Mouse (Mus musculus): ENCODE measurements around the gene Bcat1.
A peak's percentile ranks its signal among the peaks of the same experiment; 100 is the strongest.

Gene Bcat1

GRCm38 (mm10) chr6:145011141-145011540 is 64.8 kb downstream of the Bcat1 start:
- no peak for DNase-seq (ENCODE audit: low read depth, low spot score)

DNA sequence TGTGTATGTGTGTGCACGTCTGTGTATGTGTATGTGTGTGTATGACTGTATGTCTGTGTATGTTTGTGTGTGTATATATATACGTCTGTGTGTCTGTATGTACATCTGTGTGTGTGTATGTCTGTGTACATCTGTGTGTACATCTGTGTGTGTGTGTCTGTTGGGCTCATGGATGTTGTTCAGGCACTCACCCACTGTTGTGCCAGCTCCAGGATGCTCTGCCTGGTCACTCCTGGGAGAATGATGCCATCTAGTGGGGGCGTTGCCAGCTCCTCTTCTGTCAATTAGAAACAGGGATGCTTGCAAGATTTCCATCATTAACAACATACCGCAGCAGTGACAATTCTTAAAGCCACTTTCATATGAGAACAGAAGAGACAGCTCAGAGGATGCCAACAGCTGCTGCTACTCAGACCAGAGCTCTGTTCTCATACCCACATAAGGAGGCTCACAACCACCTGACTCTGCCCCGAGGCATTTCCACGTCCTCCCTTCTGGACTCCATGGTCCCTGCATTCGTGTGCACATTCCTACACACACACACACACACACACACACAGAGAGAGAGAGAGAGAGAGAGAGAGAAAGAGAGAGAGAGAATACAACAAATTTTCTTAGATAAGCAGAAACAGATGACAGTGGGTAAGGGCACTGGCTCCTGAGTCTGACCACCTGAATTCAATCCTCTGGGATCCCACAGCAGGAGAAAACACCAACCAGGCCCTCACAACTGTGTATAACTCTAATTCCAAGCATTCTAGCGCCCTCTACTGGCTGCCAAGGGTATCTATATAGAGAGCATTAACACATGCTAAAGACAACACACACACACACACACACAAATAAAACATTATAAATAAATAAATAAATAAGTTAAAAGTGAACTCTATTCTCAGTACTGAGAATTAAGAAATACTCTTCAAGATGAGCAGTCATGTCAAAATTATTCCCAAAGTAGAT is 65.8 kb downstream of the Bcat1 start:
- peak; percentile 20 for DNase-seq (ENCODE audit: low read depth, low spot score)

GRCm38 (mm10) chr6:145003459-145003858 is 72.5 kb downstream of the Bcat1 start:
- DNase-seq (ENCODE audit: low read depth, low spot score): no peak

DNA sequence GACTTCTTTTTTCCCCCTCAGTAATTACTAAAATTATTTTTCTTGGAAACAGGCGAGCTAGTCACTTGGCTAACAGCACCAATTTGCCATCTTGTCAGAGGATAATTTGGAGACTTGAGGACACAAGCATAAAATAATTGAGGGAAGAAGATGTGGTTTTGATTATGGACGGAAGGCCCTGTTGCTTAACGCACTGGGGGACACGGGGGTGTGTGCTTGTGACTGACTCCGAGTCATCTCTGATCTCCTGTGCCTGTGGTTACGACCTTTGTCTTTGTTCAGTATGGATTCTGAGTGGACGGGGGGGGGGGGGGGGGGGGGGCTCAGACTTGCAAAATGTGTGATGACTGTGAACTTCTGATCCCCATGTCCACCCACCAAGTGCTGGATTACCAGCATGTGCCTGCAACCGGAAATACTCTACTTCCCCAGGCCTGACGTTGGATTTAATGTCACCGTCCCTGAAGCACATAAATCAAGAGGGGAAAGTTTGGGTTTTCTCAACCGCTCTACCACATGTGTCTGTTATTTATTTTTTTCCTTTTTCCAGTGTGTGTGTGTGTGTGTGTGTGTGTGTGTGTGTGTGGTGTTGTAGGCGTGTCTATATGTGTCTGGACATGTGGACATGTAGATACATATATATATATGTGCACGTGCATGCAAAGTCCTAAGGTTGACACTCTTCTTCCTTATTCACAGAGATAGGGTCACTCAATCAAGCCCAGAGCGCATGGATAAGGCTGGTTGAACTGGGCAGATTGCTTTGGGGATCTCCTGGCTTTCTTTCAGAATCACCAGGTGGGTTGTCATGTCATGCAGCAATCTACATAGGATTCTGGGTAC is 73.7 kb downstream of the Bcat1 start:
- DNase-seq (ENCODE audit: low read depth, low spot score): no peak

- no peak for DNase-seq (ENCODE audit: low read depth, low spot score)
Measured at GRCm38 (mm10) chr6:145001493-145001892, 74.5 kb downstream of the Bcat1 start.

DNA sequence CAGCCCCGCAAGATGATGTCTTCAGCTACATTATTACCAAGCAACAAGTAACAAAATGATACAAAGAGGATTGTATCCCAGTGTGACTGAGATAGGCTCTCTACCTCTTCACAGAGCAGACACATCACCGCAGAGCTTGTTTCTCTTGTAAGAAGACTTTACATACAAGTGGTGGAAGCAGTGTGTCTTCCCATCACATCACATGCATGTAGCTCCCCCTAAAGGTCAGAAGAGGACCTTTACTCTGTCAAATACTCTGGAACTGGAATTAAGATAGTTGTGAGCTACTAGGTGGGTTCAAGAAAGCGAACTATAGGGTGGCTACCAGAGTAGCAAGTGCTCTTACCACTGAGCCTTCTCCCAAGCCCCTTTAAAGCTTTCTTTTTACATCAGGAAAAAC is 78.8 kb downstream of the Bcat1 start:
- no peak for DNase-seq (ENCODE audit: low read depth, low spot score)

DNA sequence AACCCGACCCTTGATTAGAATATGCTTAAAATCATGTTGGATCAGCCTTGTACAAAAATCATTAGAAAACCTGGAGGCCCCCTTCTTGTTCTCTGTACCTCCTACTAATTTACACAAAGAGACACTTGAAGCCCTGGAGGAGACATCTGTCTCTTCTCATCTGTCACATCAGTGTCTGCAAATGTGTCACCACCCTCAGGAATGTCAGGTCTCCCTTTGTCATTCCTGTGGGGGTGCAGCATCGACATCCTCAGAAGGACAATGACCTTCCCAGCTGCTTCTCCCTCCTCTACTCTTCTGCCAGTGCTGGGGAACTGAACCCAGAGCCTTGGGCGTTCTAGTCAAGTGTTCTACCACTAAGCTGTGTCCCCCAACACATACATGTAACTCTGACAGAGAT is 83.9 kb downstream of the Bcat1 start:
- DNase-seq (ENCODE audit: low read depth, low spot score): no peak

DNA sequence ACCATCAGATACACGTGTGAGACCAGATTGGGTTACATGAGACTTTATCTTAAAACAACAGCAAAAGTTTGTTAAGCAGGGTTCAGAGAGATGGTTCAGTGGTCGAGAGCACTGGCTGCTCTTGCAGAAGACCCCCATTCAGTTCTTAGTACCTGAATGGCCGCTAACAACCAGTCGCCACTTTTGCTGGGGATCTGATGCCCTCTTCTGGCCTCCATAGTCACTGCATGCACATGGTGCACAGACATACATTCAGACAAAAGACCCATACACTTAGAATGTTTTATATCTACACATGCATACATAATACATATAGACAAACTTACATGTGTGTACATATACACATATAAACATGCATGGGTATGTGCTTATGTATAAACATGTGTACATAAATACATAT is 86.8 kb downstream of the Bcat1 start:
- no peak for DNase-seq (ENCODE audit: low read depth, low spot score)

GRCm38 (mm10) chr6:144987676-144988075 is 88.3 kb downstream of the Bcat1 start:
- DNase-seq (ENCODE audit: low read depth, low spot score): no peak

GRCm38 (mm10) chr6:144987216-144987615 is 88.8 kb downstream of the Bcat1 start:
- no peak for DNase-seq (ENCODE audit: low read depth, low spot score)

DNA sequence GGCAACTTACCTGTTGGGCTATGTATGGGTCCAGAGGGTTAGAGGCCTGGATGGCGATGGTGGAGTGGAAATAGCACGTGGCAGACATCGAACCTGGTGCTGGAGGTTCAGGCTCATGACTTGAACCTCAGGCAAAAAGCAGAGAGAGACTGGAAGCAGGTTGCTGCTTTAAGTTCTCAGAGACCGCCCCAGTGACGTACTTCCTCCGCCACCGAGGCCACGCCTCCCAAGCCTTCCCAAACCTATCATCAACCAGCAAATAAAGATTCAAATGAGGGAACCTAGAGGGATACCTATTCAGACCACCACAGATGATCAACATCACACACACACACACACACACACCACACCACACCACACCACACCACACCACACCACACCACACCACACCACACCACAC is 91.8 kb downstream of the Bcat1 start:
- DNase-seq (ENCODE audit: low read depth, low spot score): no peak

- DNase-seq (ENCODE audit: low read depth, low spot score): no peak
Measured at GRCm38 (mm10) chr6:144982093-144982492, 93.9 kb downstream of the Bcat1 start.

DNA sequence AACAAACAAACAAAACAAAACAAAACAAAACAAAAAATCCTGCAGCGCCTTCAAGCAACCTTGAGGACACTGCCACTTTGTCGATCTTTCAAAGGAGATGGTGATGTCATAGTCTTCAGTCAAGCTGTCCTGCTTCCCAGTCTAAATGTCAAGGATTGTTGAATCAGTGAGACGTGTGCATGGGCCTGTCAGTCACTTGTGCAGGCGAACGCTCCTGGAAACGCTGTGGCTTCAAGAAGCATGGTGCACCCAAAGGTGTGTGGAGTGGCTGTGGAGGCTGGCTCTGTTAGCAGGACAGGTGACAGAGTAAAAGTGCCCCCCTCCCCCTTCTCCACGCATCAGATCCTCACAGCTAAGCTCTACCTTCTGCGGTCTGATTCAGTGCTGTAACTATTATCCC is 103.6 kb downstream of the Bcat1 start:
- no peak for DNase-seq (ENCODE audit: low read depth, low spot score)

DNA sequence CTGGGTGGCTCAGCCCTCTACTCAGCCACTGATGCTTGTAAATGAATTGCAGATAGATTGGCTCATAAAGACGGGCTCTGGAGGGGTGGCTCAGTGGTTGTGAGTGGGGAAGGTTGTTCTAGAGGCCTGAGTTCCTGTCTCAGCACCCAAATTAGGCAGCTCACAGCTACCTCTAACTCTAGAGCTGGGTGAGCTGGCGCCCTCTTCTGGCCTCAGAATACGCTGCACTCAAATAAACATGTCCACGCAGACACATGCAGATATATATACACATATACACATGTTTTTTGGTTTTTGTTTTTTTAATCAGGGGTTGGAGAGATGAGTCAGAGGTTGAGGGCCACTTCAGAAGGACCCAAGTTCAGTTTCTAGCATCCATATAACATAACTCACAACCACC is 105.1 kb downstream of the Bcat1 start:
- DNase-seq (ENCODE audit: low read depth, low spot score): no peak

- DNase-seq (ENCODE audit: low read depth, low spot score): no peak
Measured at GRCm38 (mm10) chr6:144967536-144967935, 108.4 kb downstream of the Bcat1 start.

- DNase-seq (ENCODE audit: low read depth, low spot score): no peak
Measured at GRCm38 (mm10) chr6:144964205-144964604, 111.8 kb downstream of the Bcat1 start.

DNA sequence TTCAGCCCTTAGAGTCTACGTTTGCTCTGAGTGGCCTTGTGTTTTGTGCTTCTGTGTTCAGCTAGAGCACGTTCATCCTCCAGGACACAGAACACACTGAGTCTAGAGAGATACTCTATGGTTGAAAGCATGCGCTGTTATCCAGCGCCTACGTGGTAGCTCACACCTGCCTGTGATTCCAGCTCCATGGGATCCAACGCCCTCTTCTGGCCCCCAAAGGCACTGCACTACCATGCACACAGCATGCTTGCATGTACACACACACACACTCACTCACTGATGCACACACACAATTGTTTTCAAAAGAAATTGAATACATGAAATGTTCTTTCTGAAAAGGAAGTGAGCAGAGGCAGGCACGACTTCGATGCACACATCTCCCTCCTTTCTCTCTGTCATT is 112.8 kb downstream of the Bcat1 start:
- no peak for DNase-seq (ENCODE audit: low read depth, low spot score)

DNA sequence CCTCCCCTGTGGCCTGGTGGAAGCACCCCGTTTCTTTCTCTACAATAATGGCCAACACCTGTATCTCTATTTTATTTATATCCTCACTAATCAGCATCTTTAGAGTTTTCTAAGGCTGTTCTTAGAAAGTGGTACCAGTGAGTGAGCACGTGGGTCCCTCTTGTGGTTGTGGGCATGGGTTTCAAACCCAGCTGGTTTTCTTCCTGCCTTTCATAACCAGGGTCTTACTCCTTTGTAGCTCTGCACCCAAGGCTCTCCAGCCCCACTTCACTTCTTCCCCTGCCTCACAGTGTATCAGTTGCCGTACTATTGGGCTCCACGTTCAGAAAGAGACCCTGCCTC is 114.0 kb downstream of the Bcat1 start:
- DNase-seq (ENCODE audit: low read depth, low spot score): no peak

DNA sequence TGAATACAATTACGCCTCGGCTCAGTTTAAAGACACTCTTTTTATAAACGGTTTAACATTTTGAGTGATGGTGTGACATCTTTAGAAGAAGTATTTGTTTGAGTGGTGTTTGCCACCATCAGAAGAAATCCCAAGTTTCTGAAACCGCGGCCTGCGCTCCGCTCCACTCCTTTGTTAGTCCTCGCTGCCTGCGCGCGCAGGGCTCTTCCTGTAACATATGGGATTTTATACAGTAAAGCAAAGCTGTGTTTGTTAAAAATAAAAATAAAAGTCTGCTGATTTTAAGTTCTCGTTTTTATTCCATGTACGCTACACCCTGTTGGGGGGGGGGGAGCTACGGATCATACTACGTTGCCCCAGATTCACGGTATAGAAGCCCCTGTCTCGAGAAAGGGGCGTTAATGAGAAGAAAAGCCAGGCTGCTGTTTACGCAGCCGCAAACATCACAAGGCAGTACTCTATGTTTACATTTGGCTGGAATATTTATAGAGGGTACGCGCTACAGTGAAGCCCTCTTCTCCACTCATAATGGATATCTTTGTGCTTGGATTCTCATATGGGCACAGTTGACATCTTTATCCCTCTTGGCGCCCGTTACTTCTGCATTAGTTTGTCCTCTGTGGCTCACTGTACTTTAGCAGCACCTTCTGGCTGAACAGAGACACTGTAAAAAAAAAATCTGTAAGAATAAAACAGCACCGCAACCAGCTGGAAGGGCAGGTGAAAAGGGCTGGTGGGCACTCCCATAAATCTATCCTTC is 114.6 kb downstream of the Bcat1 start:
- DNase-seq (ENCODE audit: low read depth, low spot score): no peak

DNA sequence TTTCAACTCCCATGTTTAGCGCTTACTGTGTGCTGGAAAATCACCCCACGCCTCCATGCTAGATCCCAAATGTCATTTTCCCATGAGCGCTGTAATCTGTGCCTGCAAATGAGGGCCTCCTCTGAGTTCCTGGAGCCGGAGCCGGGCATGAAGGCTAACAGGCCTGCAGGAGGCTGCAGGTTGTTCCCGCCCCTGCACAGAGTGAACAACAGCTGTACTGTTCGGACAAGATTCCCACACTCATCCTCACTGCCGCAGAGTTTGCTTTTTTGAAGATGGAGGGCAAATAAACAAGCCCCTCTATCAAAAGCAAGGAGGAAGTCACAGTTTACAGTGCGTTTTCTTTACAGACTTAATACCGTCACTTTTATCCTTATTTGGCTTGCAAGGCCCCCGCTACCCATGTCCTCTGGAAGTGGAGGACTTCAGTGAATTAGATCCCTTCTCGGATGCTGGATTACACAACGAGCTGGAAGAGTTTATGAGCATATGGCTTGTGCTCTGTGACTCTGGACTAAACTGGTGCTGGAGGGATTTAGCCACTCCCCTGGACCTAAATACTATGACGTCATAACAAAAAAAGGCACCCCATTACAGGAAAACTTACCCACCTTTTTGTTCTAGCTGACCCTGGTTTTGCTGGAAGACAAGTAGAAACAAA is 120.0 kb downstream of the Bcat1 start:
- DNase-seq (ENCODE audit: low read depth, low spot score): no peak

- DNase-seq (ENCODE audit: low read depth, low spot score): no peak
Measured at GRCm38 (mm10) chr6:144952885-144953284, 123.1 kb downstream of the Bcat1 start.
